Mouse (Mus musculus) MEL (cell line): ENCODE results near the gene Arhgap44.

Experiments used
- BHLHE40 ChIP-seq: IDR thresholded peaks from 2 replicates; pipeline ENCODE4 v1.6.1; 2012; ENCODE audit warnings: low read depth, mild to moderate bottlenecking, inconsistent platforms, low read length, improper control_type of control experiment, borderline replicate concordance
- CTCF ChIP-seq, 3 experiments: IDR thresholded peaks in 2 of 3; conservative IDR thresholded peaks in 1 of 3; 2 replicates each; pipeline ENCODE4 v1.5.1; 2011 to 2012; ENCODE audit warnings: low read length in 3 of 3, low read depth in 2 of 3, mild to moderate bottlenecking in 2 of 3, improper control_type of control experiment in 1 of 3, inconsistent platforms in 1 of 3, mixed read lengths in 1 of 3, moderate library complexity in 1 of 3; ENCODE audit not compliant: control insufficient read depth in 1 of 3, insufficient read depth in 1 of 3, poor library complexity in 1 of 3, severe bottlenecking in 1 of 3
- POLR2A ChIP-seq, 2 experiments: IDR thresholded peaks; 2 replicates each; pipeline ENCODE4 v1.6.1; 2011 to 2012; ENCODE audit warnings: low read length in 2 of 2, mild to moderate bottlenecking in 2 of 2, control low read depth in 1 of 2, improper control_type of control experiment in 1 of 2, low read depth in 1 of 2, moderate library complexity in 1 of 2; ENCODE audit not compliant: control insufficient read depth in 1 of 2, insufficient read depth in 1 of 2, poor library complexity in 1 of 2
- TCF12 ChIP-seq: IDR thresholded peaks from 2 replicates; pipeline ENCODE4 v1.6.1; 2014; ENCODE audit warnings: low read depth, mild to moderate bottlenecking, inconsistent platforms, low read length, improper control_type of control experiment, moderate library complexity

- TF ChIP-seq POLR2A (IDR thresholded peaks at IDR 0.05; ENCODE audit: control insufficient read depth in 1 of 2, insufficient read depth in 1 of 2, low read depth in 1 of 2, low read length in 2 of 2, poor library complexity in 1 of 2) (no peak), CTCF (IDR thresholded peaks at IDR 0.05 in 2 of 3, conservative IDR thresholded peaks at IDR 0.05 in 1 of 3; ENCODE audit: control insufficient read depth in 1 of 3, insufficient read depth in 1 of 3, low read depth in 2 of 3, low read length in 3 of 3, poor library complexity in 1 of 3, severe bottlenecking in 1 of 3) (no peak), BHLHE40 (no peak), TCF12 (no peak)
These were observed 130.5 kb downstream of the Arhgap44 start for GRCm38 (mm10) chr11:65032221-65032620.
